28 mouse cellular contexts compared by ENCODE assay signal in the genomic region with DNA sequence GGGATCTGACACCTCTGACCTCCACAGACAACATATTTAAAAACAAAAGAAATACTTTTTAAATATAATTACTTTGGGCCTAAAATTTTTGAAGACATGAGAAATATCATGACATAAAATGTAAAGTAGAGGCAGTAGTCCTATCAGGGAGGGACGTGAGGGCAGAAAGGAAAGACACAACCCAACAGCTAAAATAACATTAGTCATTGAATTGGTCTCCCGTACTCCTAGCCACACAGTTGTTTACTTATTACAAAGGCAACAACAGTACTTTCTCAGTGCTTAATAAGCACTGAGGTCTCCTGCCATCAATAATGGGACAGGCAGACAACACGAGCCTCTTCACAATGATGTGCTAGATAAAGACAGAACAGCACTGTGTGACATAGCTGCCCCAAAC. TPM values are rescaled to one million over a fixed set of nuclear protein-coding genes. Genes with fewer than 3 reads are reported as not detected.
DNase-seq lines count a peak whose midpoint lies in the region; ATAC-seq and TF ChIP-seq lines count a peak whose summit lies in the region.
"Had no signal": no experiment of that assay in that cellular context is flagged by ENCODE, and none has a peak within 500 bp of the region (broad histone marks: within the 10 kb centered on the region; RNA-seq: fewer than 3 reads in every experiment).

No protein-coding gene starts in this region.

- TF ChIP-seq POLR2A in heart, adult 2 months (IDR thresholded peaks at IDR 0.05; ENCODE audit: insufficient read depth, low read depth, low read length): no peak
- no peak for TF ChIP-seq POLR2A in embryonic fibroblast, embryonic 13.5 days (IDR thresholded peaks at IDR 0.05; ENCODE audit: low read depth, low read length)

- no peak overlapping the region for H3K4me3 ChIP-seq in heart, embryonic 11.5 days (ENCODE audit: low read depth, low read length)
- no peak overlapping the region for H3K4me3 ChIP-seq in heart, adult 2 months
- H3K4me3 ChIP-seq in heart, embryonic 15.5 days: no peak overlapping the region
- no peak overlapping the region for H3K4me3 ChIP-seq in kidney, embryonic 14.5 days (ENCODE audit: low read length)
- no peak overlapping the region for H3K4me3 ChIP-seq in embryonic fibroblast, embryonic 13.5 days (ENCODE audit: insufficient read depth, low read length)
- H3K4me3 ChIP-seq: embryonic facial prominence, embryonic 12.5 days; embryonic facial prominence, embryonic 15.5 days; erythroblast, embryonic 14.5 days; forebrain, embryonic 12.5 days; forebrain, embryonic 15.5 days; hindbrain, embryonic 13.5 days; intestine, embryonic 15.5 days had no signal

- no peaks in the 10 kb centered on the region for H3K27me3 ChIP-seq in heart, embryonic 11.5 days (ENCODE audit: control insufficient read depth, insufficient read depth, low read length)
- no peaks in the 10 kb centered on the region for H3K27me3 ChIP-seq in heart, adult 2 months (ENCODE audit: control insufficient read depth, insufficient read depth, low read length)
- no peaks in the 10 kb centered on the region for H3K27me3 ChIP-seq in heart, embryonic 15.5 days
- H3K27me3 ChIP-seq in kidney, embryonic 14.5 days (ENCODE audit: control insufficient read depth, insufficient read depth, low read length): no peaks in the 10 kb centered on the region
- H3K27me3 ChIP-seq: embryonic facial prominence, embryonic 12.5 days; embryonic facial prominence, embryonic 15.5 days; forebrain, embryonic 12.5 days; forebrain, embryonic 15.5 days; hindbrain, embryonic 13.5 days; intestine, embryonic 15.5 days had no signal

- 30% methylated on average over 3 of the region's 3 CpGs for WGBS in heart, embryonic 11.5 days (ENCODE audit: insufficient replicate concordance)
- 24% methylated on average over 3 of the region's 3 CpGs for WGBS in heart, adult 2 months
- WGBS in heart, embryonic 15.5 days: 50% methylated on average over 3 of the region's 3 CpGs
- WGBS in kidney, embryonic 14.5 days: 32% methylated on average over 3 of the region's 3 CpGs

- H3K9ac ChIP-seq in heart, embryonic 11.5 days (ENCODE audit: low read depth, low read length): no peak overlapping the region
- no peak overlapping the region for H3K9ac ChIP-seq in heart, adult 2 months (ENCODE audit: low read depth, low read length)
- no peak overlapping the region for H3K9ac ChIP-seq in heart, embryonic 15.5 days
- H3K9ac ChIP-seq in kidney, embryonic 14.5 days (ENCODE audit: low read depth, low read length): no peak overlapping the region
- H3K9ac ChIP-seq: embryonic facial prominence, embryonic 12.5 days; embryonic facial prominence, embryonic 15.5 days; forebrain, embryonic 12.5 days; forebrain, embryonic 15.5 days; hindbrain, embryonic 13.5 days; intestine, embryonic 15.5 days had no signal

- DNase-seq in heart, adult 2 months: no peak
- DNase-seq in heart, adult 11 months: no peak
- no peak for DNase-seq in kidney, postnatal 25 days
- DNase-seq in left cerebral cortex, postnatal 36 days (ENCODE audit: low spot score in 2 of 2): no peak
- DNase-seq: adrenal gland, adult 2 months; adrenal gland, postnatal 14 days; B cell, adult 2 months; cerebellum, adult 11 months; cerebellum, adult 2 months; cerebellum, adult 9-11 months; cerebellum, postnatal 25 days; gastrocnemius, postnatal 25 days; kidney, adult 11 months; kidney, adult 8-10 months had no signal

- H3K4me1 ChIP-seq in heart, embryonic 11.5 days (ENCODE audit: control insufficient read depth, insufficient read depth, low read length): peaks cover 61% of the 10 kb centered on the region
- H3K4me1 ChIP-seq in heart, adult 2 months (ENCODE audit: control insufficient read depth, insufficient read depth, low read length): peaks cover 10% of the 10 kb centered on the region
- peaks cover 60% of the 10 kb centered on the region for H3K4me1 ChIP-seq in heart, embryonic 15.5 days (replicated peaks)
- 0 out of 2 replicates have a peak, but pooled peaks cover 5% of the 10 kb centered on the region for H3K4me1 ChIP-seq in kidney, embryonic 14.5 days (ENCODE audit: control insufficient read depth, insufficient read depth, low read length)
- peaks cover 34% of the 10 kb centered on the region for H3K4me1 ChIP-seq in embryonic fibroblast, embryonic 13.5 days (ENCODE audit: control insufficient read depth, insufficient read depth, low read length)
- H3K4me1 ChIP-seq: embryonic facial prominence, embryonic 12.5 days; embryonic facial prominence, embryonic 15.5 days; forebrain, embryonic 15.5 days; hindbrain, embryonic 13.5 days had no signal

- no peak for TF ChIP-seq CTCF in heart, adult 2 months (IDR thresholded peaks at IDR 0.05)
- TF ChIP-seq CTCF in embryonic fibroblast, embryonic 13.5 days (IDR thresholded peaks at IDR 0.05; ENCODE audit: borderline replicate concordance, insufficient read depth, low read length): no peak

- H3K36me3 ChIP-seq in heart, embryonic 11.5 days (ENCODE audit: control insufficient read depth, insufficient read depth, low read length): no peaks in the 10 kb centered on the region
- H3K36me3 ChIP-seq in heart, adult 2 months (ENCODE audit: control insufficient read depth, insufficient read depth, low read length): peaks cover 8% of the 10 kb centered on the region
- H3K36me3 ChIP-seq in heart, embryonic 15.5 days: no peaks in the 10 kb centered on the region
- no peaks in the 10 kb centered on the region for H3K36me3 ChIP-seq in kidney, embryonic 14.5 days (ENCODE audit: control insufficient read depth, insufficient read depth, low read length)
- H3K36me3 ChIP-seq: embryonic facial prominence, embryonic 12.5 days; embryonic facial prominence, embryonic 15.5 days; forebrain, embryonic 12.5 days; forebrain, embryonic 15.5 days; hindbrain, embryonic 13.5 days; intestine, embryonic 15.5 days had no signal

- intact Hi-C loops in heart, adult 2 months (cut with DNase I): no loop called here
- intact Hi-C loops in left cerebral cortex, postnatal 36 days (cut with DNase I): no loop called here

- peaks cover 9% of the 10 kb centered on the region for H3K79me2 ChIP-seq in heart, adult 2 months (replicated peaks; ENCODE audit: control insufficient read depth, insufficient read depth, low read length)

- no peak for TF ChIP-seq EP300 in heart, adult 2 months (IDR thresholded peaks at IDR 0.05; ENCODE audit: insufficient read depth, low read depth, low read length)

- no peak overlapping the region for H3K4me2 ChIP-seq in heart, embryonic 11.5 days
- no peak overlapping the region for H3K4me2 ChIP-seq in heart, embryonic 15.5 days
- no peak overlapping the region for H3K4me2 ChIP-seq in kidney, embryonic 14.5 days (replicated peaks; ENCODE audit: low read depth, low read length)
- H3K4me2 ChIP-seq: embryonic facial prominence, embryonic 12.5 days; embryonic facial prominence, embryonic 15.5 days; forebrain, embryonic 12.5 days; forebrain, embryonic 15.5 days; hindbrain, embryonic 13.5 days; intestine, embryonic 15.5 days had no signal

- no peaks in the 10 kb centered on the region for H3K9me3 ChIP-seq in heart, embryonic 11.5 days (replicated peaks; ENCODE audit: control insufficient read depth, low read length)
- no peaks in the 10 kb centered on the region for H3K9me3 ChIP-seq in heart, embryonic 15.5 days (replicated peaks)
- no peaks in the 10 kb centered on the region for H3K9me3 ChIP-seq in kidney, embryonic 14.5 days (ENCODE audit: control insufficient read depth, low read length)
- H3K9me3 ChIP-seq: embryonic facial prominence, embryonic 12.5 days; embryonic facial prominence, embryonic 15.5 days; forebrain, embryonic 12.5 days; forebrain, embryonic 15.5 days; hindbrain, embryonic 13.5 days; intestine, embryonic 15.5 days had no signal

- H3K27ac ChIP-seq in heart, embryonic 11.5 days (ENCODE audit: low read depth, low read length): peak overlapping the region; percentile 7; the same call in 1 of the 2 replicates
- H3K27ac ChIP-seq in heart, adult 2 months: no peak overlapping the region
- 0 out of 2 replicates have a peak overlapping the region, but pooled peaks have one; percentile 42 for H3K27ac ChIP-seq in heart, embryonic 15.5 days
- H3K27ac ChIP-seq in kidney, embryonic 14.5 days (ENCODE audit: low read depth, low read length): no peak overlapping the region
- H3K27ac ChIP-seq in embryonic fibroblast, embryonic 13.5 days (ENCODE audit: insufficient read depth, low read length): peak overlapping the region; percentile 88
- H3K27ac ChIP-seq: embryonic facial prominence, embryonic 12.5 days; embryonic facial prominence, embryonic 15.5 days; forebrain, embryonic 12.5 days; forebrain, embryonic 15.5 days; hindbrain, embryonic 13.5 days; intestine, embryonic 15.5 days had no signal

- no peak for ATAC-seq in heart, embryonic 11.5 days (replicated peaks; ENCODE audit: insufficient number of reproducible peaks, low FRiP score, low TSS enrichment)
- no peak for ATAC-seq in heart, embryonic 15.5 days (replicated peaks; ENCODE audit: insufficient number of reproducible peaks, insufficient read depth, low FRiP score, low read depth)
- 0 out of 2 replicates have a peak, but pooled peaks have one; percentile 12 for ATAC-seq in kidney, embryonic 14.5 days (ENCODE audit: low FRiP score, low TSS enrichment)
- ATAC-seq: CD4-positive, CD25-positive, alpha-beta regulatory T cell, adult 4 months; forebrain, embryonic 15.5 days; hindbrain, embryonic 16.5 days; intestine, embryonic 15.5 days had no signal

RNA-seq across cellular contexts. Expression of gene Rras2, which starts 16.2 kb away (rescaled TPM):
- 53.9 and 56.8 TPM in 2 replicates for polyA plus RNA-seq in heart, embryonic 11.5 days (2014; fragmentation: Nextera tagmentation; extraction: Ambion mirVana)
- 10 to 100 TPM; 48.5 to 52.0 TPM for total RNA-seq in heart, adult 2 months (2021)
- polyA plus RNA-seq in heart, adult 2 months (2012; rRNA removed): 17.5 and 29.8 TPM in 2 replicates
- polyA plus RNA-seq in heart, embryonic 15.5 days (2015; fragmentation: Nextera tagmentation; extraction: Ambion mirVana): 44.1 and 44.6 TPM in 2 replicates
- 35.2 and 46.4 TPM in 2 replicates for polyA plus RNA-seq in kidney, embryonic 14.5 days (2014; fragmentation: Nextera tagmentation; extraction: Ambion mirVana)
- polyA plus RNA-seq in embryonic fibroblast, embryonic 13.5 days (2011; ENCODE audit: insufficient read length, low read depth, missing spikeins): 56.6 and 84.6 TPM in 2 replicates
- 10 to 100 TPM; 19.5 to 20.6 TPM for total RNA-seq in left cerebral cortex, postnatal 36 days (2021)
- total RNA-seq: MEL had no signal
- polyA plus RNA-seq: erythroblast, embryonic 14.5 days had no signal

Comparison
In these comparisons a context has a peak if more than half of its experiments do, and no peak if none do; other contexts are left out.
1. H3K27ac ChIP-seq: peak in heart, embryonic 11.5 days (single experiment), heart, embryonic 15.5 days (single experiment) and embryonic fibroblast, embryonic 13.5 days (single experiment); none in heart, adult 2 months (single experiment) and kidney, embryonic 14.5 days (single experiment).